Mouse (Mus musculus): ENCODE measurements at regions not wholly inside any gene's neighbourhood (a gene's known extent, or its start where the extent isn't known, plus 50 kb on each side); places are given as distances from the start of the nearest gene placed in this dataset.

GRCm38 (mm10) chr9:43923088-43923487 lies 120.1 kb upstream of the Thy1 start:
- Histone ChIP-seq H3K27me3 (ENCODE audit: insufficient read depth, low read length) (no peaks in the 10 kb centered on the region), H3K4me3 (ENCODE audit: low read depth, low read length) (no peak overlapping the region), H3K36me3 (replicated peaks) (no peaks in the 10 kb centered on the region), H3K9me3 (replicated peaks) (peaks cover 21% of the 10 kb centered on the region), H3K4me1 (ENCODE audit: insufficient read depth, low read depth, low read length) (no peaks in the 10 kb centered on the region)
- TF ChIP-seq TAL1 (conservative IDR thresholded peaks at IDR 0.05; ENCODE audit: low read depth, low read length) = no peak
- no peak for TF ChIP-seq CTCF (IDR thresholded peaks at IDR 0.05; ENCODE audit: low read depth, low read length)
- no peak for TF ChIP-seq GATA2 (IDR thresholded peaks at IDR 0.05; ENCODE audit: borderline replicate concordance, low read depth, low read length)
- no peak for TF ChIP-seq POLR2AphosphoS5 (IDR thresholded peaks at IDR 0.05; ENCODE audit: insufficient replicate concordance, low read depth, low read length)
- TF ChIP-seq GATA1 (IDR thresholded peaks at IDR 0.05; ENCODE audit: borderline replicate concordance, low read length) = no peak
- ATAC-seq (ENCODE audit: extremely low read depth, insufficient number of reproducible peaks, low FRiP score, poor library complexity, severe bottlenecking) (no peak), DNase-seq (ENCODE audit: low spot score) (no peak)

- no peak for ATAC-seq (ENCODE audit: extremely low read depth, insufficient number of reproducible peaks, low FRiP score, poor library complexity, severe bottlenecking)
- H3K4me1 ChIP-seq (ENCODE audit: insufficient read depth, low read depth, low read length) = no peaks in the 10 kb centered on the region
- H3K9me3 ChIP-seq (replicated peaks) = peaks cover 16% of the 10 kb centered on the region
- H3K4me3 ChIP-seq (ENCODE audit: low read depth, low read length) = no peak overlapping the region
- no peak for DNase-seq (ENCODE audit: low spot score)
- TF ChIP-seq GATA2 (IDR thresholded peaks at IDR 0.05; ENCODE audit: borderline replicate concordance, low read depth, low read length) (no peak), POLR2AphosphoS5 (IDR thresholded peaks at IDR 0.05; ENCODE audit: insufficient replicate concordance, low read depth, low read length) (no peak), GATA1 (IDR thresholded peaks at IDR 0.05; ENCODE audit: borderline replicate concordance, low read length) (no peak), CTCF (IDR thresholded peaks at IDR 0.05; ENCODE audit: low read depth, low read length) (no peak), TAL1 (conservative IDR thresholded peaks at IDR 0.05; ENCODE audit: low read depth, low read length) (no peak)
- H3K27me3 ChIP-seq (ENCODE audit: insufficient read depth, low read length) = no peaks in the 10 kb centered on the region
- H3K36me3 ChIP-seq (replicated peaks) = no peaks in the 10 kb centered on the region
Observed at GRCm38 (mm10) chr9:43924795-43925194, 118.4 kb upstream of the Thy1 start.

- ATAC-seq (ENCODE audit: extremely low read depth, insufficient number of reproducible peaks, low FRiP score, poor library complexity, severe bottlenecking) (no peak), DNase-seq (ENCODE audit: low spot score) (no peak)
- TF ChIP-seq POLR2AphosphoS5 (IDR thresholded peaks at IDR 0.05; ENCODE audit: insufficient replicate concordance, low read depth, low read length) = no peak
- no peak for TF ChIP-seq CTCF (IDR thresholded peaks at IDR 0.05; ENCODE audit: low read depth, low read length)
- TF ChIP-seq GATA1 (IDR thresholded peaks at IDR 0.05; ENCODE audit: borderline replicate concordance, low read length) = no peak
- TF ChIP-seq TAL1 (conservative IDR thresholded peaks at IDR 0.05; ENCODE audit: low read depth, low read length) = no peak
- TF ChIP-seq GATA2 (IDR thresholded peaks at IDR 0.05; ENCODE audit: borderline replicate concordance, low read depth, low read length) = no peak
- H3K4me3 ChIP-seq (ENCODE audit: low read depth, low read length) = no peak overlapping the region
- H3K9me3 ChIP-seq (replicated peaks) = peaks cover 9% of the 10 kb centered on the region
- H3K4me1 ChIP-seq (ENCODE audit: insufficient read depth, low read depth, low read length) = no peaks in the 10 kb centered on the region
- H3K36me3 ChIP-seq (replicated peaks) = no peaks in the 10 kb centered on the region
- no peaks in the 10 kb centered on the region for H3K27me3 ChIP-seq (ENCODE audit: insufficient read depth, low read length)
Observed at GRCm38 (mm10) chr9:43929312-43930036, 113.7 kb upstream of the Thy1 start.

DNA sequence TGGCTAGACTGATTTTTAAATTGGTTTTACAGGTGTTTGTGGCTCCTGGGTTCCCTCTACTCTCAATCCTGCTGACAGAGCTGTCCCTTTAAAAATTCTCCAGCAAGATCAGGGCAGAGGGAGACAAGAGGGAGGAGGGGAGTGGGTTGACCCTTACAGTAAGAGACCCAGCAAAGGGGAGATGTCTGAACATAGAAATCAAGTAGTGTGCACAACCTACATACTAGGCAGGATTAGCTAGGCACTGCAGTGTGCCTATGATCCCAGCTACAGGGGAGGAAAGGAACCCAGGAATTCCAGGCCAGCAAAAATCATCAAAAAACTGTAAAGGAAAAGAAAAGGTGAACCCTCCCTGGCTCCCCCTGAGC lies 113.2 kb upstream of the Thy1 start:
- no peaks in the 10 kb centered on the region for H3K27me3 ChIP-seq (ENCODE audit: insufficient read depth, low read length)
- H3K9me3 ChIP-seq (replicated peaks) = peaks cover 9% of the 10 kb centered on the region
- no peaks in the 10 kb centered on the region for H3K4me1 ChIP-seq (ENCODE audit: insufficient read depth, low read depth, low read length)
- no peak overlapping the region for H3K4me3 ChIP-seq (ENCODE audit: low read depth, low read length)
- ATAC-seq (ENCODE audit: extremely low read depth, insufficient number of reproducible peaks, low FRiP score, poor library complexity, severe bottlenecking) = no peak
- no peak for DNase-seq (ENCODE audit: low spot score)
- TF ChIP-seq POLR2AphosphoS5 (IDR thresholded peaks at IDR 0.05; ENCODE audit: insufficient replicate concordance, low read depth, low read length) (no peak), TAL1 (conservative IDR thresholded peaks at IDR 0.05; ENCODE audit: low read depth, low read length) (no peak), GATA2 (IDR thresholded peaks at IDR 0.05; ENCODE audit: borderline replicate concordance, low read depth, low read length) (no peak), GATA1 (IDR thresholded peaks at IDR 0.05; ENCODE audit: borderline replicate concordance, low read length) (no peak), CTCF (IDR thresholded peaks at IDR 0.05; ENCODE audit: low read depth, low read length) (no peak)
- H3K36me3 ChIP-seq (replicated peaks) = no peaks in the 10 kb centered on the region

GRCm38 (mm10) chr9:43930476-43930875 lies 112.7 kb upstream of the Thy1 start:
- H3K27me3 ChIP-seq (ENCODE audit: insufficient read depth, low read length) = no peaks in the 10 kb centered on the region

DNA sequence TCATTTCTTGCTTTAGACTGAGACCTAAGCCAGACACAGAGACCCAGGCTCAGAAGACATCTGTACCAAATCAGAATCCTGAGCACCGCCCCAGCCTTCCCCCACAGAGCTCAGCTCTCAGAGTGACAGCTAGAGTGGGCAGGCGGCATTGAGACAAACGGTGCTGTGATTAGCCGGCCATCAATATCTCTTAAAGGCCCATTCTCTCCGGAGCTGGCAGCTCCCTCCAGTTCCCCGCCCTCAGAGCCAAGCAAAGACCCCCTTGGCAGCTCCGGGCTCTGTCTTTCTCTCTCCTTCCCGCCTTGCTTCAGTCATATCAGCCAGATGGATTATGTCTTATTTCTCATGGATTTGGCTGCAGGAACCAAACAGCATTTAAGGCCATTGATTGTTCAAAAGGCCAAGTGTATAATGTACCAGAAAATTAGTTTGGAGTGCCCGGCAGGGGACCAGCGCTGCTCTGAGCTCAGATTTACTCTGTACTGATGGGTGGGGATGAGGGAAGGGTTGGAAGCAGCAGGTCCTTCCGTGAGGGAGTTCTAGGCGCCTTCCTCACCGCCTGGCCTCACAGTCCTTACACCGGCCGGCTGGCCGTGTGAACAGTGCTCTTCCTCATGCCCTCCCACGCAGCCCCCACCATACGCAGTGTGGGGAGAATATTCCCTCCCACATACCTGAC lies 109.0 kb upstream of the Thy1 start:
- no peaks in the 10 kb centered on the region for H3K4me1 ChIP-seq (ENCODE audit: insufficient read depth, low read depth, low read length)
- TF ChIP-seq GATA2 (IDR thresholded peaks at IDR 0.05; ENCODE audit: borderline replicate concordance, low read depth, low read length) = no peak

More at GRCm38 (mm10) chr9:43930476-43930875, 112.7 kb upstream of the Thy1 start:
- TF ChIP-seq TAL1 (conservative IDR thresholded peaks at IDR 0.05; ENCODE audit: low read depth, low read length) = no peak
- TF ChIP-seq CTCF (IDR thresholded peaks at IDR 0.05; ENCODE audit: low read depth, low read length) = no peak
- TF ChIP-seq POLR2AphosphoS5 (IDR thresholded peaks at IDR 0.05; ENCODE audit: insufficient replicate concordance, low read depth, low read length) = no peak
- no peak for TF ChIP-seq GATA1 (IDR thresholded peaks at IDR 0.05; ENCODE audit: borderline replicate concordance, low read length)
- TF ChIP-seq GATA2 (IDR thresholded peaks at IDR 0.05; ENCODE audit: borderline replicate concordance, low read depth, low read length) = no peak
- Histone ChIP-seq H3K9me3 (replicated peaks) (peaks cover 9% of the 10 kb centered on the region), H3K4me3 (ENCODE audit: low read depth, low read length) (no peak overlapping the region), H3K36me3 (replicated peaks) (no peaks in the 10 kb centered on the region), H3K4me1 (ENCODE audit: insufficient read depth, low read depth, low read length) (no peaks in the 10 kb centered on the region)
- ATAC-seq (ENCODE audit: extremely low read depth, insufficient number of reproducible peaks, low FRiP score, poor library complexity, severe bottlenecking) (no peak), DNase-seq (ENCODE audit: low spot score) (no peak)

More for the DNA sequence above, 109.0 kb upstream of the Thy1 start:
- no peak for DNase-seq (ENCODE audit: low spot score)
- no peaks in the 10 kb centered on the region for H3K27me3 ChIP-seq (ENCODE audit: insufficient read depth, low read length)
- no peak for ATAC-seq (ENCODE audit: extremely low read depth, insufficient number of reproducible peaks, low FRiP score, poor library complexity, severe bottlenecking)
- H3K36me3 ChIP-seq (replicated peaks) = no peaks in the 10 kb centered on the region
- peaks cover 2% of the 10 kb centered on the region; the same call in 1 of the 2 replicates for H3K9me3 ChIP-seq (replicated peaks)
- no peak overlapping the region for H3K4me3 ChIP-seq (ENCODE audit: low read depth, low read length)

All from G1E (cell line).